Comparison of ENCODE assay signal across 1 mouse cellular context in the genomic region with DNA sequence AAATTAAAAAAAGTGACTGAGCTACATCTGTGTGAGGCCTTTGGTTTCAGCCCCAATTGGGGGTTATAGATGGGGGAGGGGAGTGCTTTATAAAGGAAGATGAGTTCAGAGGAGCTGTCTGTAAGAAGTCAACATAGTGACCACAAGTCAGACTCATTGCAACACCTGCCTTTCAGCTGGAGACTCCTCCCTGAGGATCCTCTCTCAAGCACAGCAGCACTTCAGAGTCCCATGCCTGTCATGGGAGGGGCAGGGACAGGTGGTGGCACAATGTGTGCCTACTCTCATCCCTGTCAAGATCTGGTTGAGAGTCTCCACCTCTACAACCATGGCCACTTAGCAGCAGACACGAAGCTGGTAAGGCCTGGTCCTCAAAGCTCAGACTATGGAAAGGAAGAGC.
A peak's percentile ranks its signal among the peaks of the same experiment; 100 is the strongest.
TF ChIP-seq lines count a peak whose summit lies in the region.

No protein-coding gene starts in this region.

TF ChIP-seq in CH12.LX, 34 proteins besides CTCF, POLR2A, EP300 and RAD21 (continued from another document):
- TF ChIP-seq CHD1 (IDR thresholded peaks at IDR 0.05; ENCODE audit: low read depth, low read length) (no peak), POLR2AphosphoS2 (IDR thresholded peaks at IDR 0.05; ENCODE audit: low read depth, low read length) (no peak), TCF12 (IDR thresholded peaks at IDR 0.05; ENCODE audit: low read depth, low read length) (no peak), USF1 (IDR thresholded peaks at IDR 0.05; ENCODE audit: low read depth, low read length) (no peak), MYC (IDR thresholded peaks at IDR 0.05; ENCODE audit: low read depth, low read length) (no peak), ZNF384 (IDR thresholded peaks at IDR 0.05; ENCODE audit: low read depth, low read length) (0 out of 2 replicates have a peak, but pooled peaks have one; percentile 19), IRF4 (IDR thresholded peaks at IDR 0.05; ENCODE audit: low read depth, low read length) (no peak), ELF1 (IDR thresholded peaks at IDR 0.05; ENCODE audit: low read depth, low read length) (no peak), MAX (IDR thresholded peaks at IDR 0.05; ENCODE audit: low read length) (peak; percentile 39; the same call in 1 of the 2 replicates), JUND (conservative IDR thresholded peaks at IDR 0.05; ENCODE audit: low read depth, low read length) (no peak), PAX5 (IDR thresholded peaks at IDR 0.05; ENCODE audit: low read length) (no peak), RCOR1 (conservative IDR thresholded peaks at IDR 0.05; ENCODE audit: low read depth, low read length) (no peak), KAT2A (IDR thresholded peaks at IDR 0.05; ENCODE audit: insufficient replicate concordance, low read length) (no peak), MXI1 (IDR thresholded peaks at IDR 0.05; ENCODE audit: low read depth, low read length) (peak; percentile 72; the same call in 1 of the 2 replicates), SMC3 (IDR thresholded peaks at IDR 0.05; ENCODE audit: low read depth, low read length) (no peak), MEF2A (IDR thresholded peaks at IDR 0.05; ENCODE audit: borderline replicate concordance, low read depth, low read length) (no peak), ZC3H11A (IDR thresholded peaks at IDR 0.05; ENCODE audit: low read depth, low read length) (no peak), NELFE (IDR thresholded peaks at IDR 0.05; ENCODE audit: low read depth, low read length) (no peak)
TF ChIP-seq in CH12.LX: peak in this region for 6.
